Mouse (Mus musculus) retina, adult 2 months (tissue): ENCODE measurements around the gene Degs2.

Experiments
- DNase-seq: peaks from one replicate; pipeline ENCODE4 v3.0.0-alpha.2; 2012; ENCODE audit warnings: low read depth, low spot score

Gene Degs2

DNA sequence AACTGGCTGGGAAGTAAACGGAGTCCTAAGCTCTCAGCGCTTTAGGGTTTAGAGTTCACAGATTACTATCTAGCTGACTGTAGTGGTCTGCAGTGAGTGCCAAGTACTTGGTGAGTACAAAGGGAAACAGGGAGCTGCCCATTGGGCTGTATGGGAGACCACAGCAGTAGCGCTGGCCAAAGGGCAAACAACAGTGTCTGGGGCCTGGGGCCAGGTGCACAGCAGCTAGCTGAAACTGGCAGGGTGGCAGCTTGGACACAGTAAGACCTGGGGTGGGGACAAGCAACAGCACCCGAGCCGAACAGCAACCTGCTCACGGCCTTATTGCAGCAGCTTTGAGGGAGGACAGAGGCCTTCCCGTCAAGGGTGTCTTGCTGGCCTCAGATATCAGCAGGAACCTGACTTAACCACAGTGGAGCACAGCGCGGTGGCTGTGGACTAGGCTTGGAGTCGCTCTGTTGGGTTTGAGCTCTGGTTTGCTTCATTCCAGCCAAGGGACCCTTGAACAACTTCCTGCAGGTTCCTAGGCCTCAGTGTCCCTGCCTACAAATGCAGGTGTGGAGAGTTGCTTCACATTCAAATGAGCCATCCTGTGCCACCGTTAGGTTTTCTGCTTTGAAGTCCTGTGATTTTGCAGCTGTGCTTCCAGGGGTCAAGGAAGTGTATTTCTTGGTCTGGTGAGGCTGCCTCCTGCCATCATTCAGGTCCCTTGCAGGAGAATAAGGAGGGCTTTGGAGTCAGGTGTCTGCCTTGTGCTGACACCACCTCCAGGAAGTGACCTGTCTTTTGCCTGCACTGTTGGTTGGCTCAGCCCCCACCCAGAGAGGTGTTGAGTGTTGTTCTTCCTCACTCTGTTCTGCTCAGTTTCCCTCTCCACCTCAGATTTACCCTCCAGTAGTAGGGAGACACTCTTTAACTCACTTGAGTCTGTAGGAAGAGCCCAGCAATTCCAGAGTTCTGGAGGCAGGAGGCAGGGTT, 48.5 kb downstream of the Degs2 start:
- DNase-seq, result no peak

GRCm38 (mm10) chr12:108651053-108651660, 51.0 kb downstream of the Degs2 start:
- peak; percentile 64 for DNase-seq

DNA sequence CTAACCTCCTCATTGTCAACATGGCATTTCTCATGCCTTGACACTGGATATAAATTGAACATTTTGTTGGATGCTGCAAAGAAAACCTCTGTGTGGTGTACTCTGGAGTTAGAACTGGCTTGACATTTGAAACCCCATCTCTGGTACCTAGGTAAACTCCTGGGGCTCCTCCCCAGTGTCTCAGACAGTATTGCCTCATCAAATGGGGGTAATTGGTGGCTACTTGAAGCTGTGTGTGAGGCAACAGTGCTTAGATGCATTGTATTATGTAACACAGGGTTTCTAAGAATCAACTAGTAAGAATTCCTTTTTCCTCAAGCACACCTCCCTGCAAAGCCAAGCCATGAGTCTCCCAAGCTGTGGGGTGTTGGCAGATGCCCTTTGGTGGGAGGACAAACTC, 54.3 kb downstream of the Degs2 start:
- no peak for DNase-seq

DNA sequence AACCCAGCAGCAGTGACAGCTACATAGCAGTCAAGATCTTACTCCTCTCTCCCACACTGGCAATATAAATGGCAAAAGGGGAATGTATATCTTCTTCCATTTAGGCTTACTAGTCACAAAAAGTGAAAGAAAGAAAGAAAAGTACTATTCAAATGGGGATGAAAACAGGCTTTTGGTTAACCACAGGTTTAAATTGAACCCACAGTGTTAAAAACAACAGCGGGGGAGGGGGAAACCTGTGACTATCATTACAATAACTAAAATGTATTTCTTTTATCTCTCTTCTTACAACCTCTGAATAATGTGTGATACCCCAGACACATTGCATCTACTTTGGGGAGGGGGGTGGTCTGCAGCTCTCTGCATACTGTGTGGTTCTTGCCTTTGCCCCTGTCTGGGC, 55.9 kb downstream of the Degs2 start:
- DNase-seq, result no peak

GRCm38 (mm10) chr12:108642019-108642418, 60.1 kb downstream of the Degs2 start:
- DNase-seq, result no peak

DNA sequence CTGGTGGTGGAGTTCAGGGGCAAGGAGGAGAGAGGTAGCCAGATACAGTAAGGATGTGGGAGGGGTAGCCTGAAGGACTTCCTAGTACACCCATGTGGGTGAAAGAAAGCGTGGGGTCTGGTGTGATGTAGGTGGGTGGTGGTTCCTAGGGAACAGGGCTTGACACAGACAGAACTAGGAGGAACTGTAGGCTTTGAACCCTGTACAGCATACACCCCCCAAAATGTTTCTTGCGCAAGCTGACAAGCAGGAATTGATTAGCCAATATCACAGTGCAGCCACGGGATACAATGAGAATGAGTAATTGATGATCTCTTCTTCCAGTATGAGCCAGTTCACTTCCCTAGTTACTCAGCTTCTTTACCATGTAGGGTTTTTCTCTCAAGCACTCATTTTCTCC, 63.0 kb downstream of the Degs2 start:
- DNase-seq, result no peak

GRCm38 (mm10) chr12:108637440-108637839, 64.7 kb downstream of the Degs2 start:
- DNase-seq, result no peak

DNA sequence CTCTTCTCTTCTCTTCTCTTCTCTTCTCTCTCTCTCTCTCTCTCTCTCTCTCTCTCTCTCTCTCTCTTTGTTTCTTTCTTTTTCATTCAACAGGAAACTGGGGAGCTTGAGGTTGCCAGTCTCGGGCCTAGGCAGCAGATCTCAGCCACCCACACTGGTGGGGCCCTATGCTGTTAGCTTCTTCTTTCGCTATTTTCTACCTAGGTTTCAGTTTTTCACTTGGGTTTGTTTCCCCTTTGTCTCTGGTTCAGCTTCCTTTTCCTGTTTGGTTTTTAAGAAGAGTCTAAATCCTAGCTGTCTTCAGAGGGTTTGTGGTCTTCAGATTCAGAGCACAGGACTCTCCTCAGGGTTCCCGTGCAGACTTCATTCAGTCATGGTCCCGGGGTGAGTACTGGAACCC, 66.6 kb downstream of the Degs2 start:
- DNase-seq, result no peak

- no peak for DNase-seq
These were observed 68.1 kb downstream of the Degs2 start for GRCm38 (mm10) chr12:108634031-108634430.

GRCm38 (mm10) chr12:108632501-108632900, 69.6 kb downstream of the Degs2 start:
- no peak for DNase-seq

- no peak for DNase-seq
These were observed 71.1 kb downstream of the Degs2 start for GRCm38 (mm10) chr12:108630741-108631688.

GRCm38 (mm10) chr12:108629556-108629955, 72.6 kb downstream of the Degs2 start:
- no peak for DNase-seq
